In the genomic region with DNA sequence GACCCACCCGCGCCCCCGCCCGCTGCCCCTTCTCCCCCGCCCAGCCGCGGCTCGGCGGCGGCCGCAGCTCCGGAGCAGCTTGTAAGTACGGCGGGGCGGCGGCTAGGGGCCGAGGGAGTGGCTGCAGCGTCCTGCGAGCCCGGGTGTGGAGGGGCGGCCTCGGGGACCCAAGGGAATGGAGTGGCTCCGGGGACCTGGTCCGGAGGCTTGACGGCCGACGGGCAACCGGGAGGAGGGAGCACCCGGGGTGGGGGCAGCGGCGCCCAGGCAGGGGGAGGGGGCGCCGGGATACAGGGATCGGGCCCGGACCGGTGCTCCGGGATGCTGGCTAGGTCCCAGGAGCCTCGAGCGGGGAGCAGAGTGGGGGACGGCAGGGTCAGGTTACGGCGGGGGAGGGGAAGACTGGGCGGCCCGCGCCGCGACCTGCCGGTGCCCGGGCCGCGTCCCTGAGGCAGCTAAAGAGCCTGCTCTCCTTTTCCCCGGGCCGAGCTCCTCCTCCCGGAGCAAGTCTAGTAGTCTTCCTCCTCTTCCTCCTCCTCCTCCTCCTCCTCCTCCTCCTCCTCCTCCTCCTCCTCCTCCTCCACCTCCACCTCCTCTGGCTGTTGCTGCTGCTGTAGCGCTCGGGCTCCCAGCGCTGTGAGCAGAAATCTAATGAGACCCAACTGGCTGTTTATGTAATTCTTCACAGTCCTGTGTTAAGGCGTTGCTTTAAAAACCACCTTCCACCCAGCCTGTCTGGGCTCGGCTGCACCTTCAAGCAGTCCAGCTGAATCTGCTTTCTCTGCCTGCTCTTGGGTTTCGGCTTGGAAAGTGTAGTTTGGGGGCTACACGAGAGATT, we compare ENCODE assay signal across 8 mouse cellular contexts. TPM values are rescaled to one million over a fixed set of nuclear protein-coding genes. Genes with fewer than 3 reads are reported as not detected.
DNase-seq lines count a peak whose midpoint lies in the region; ATAC-seq and TF ChIP-seq lines count a peak whose summit lies in the region.

No protein-coding gene starts in this region.

- H3K27ac ChIP-seq in embryonic facial prominence, embryonic 15.5 days (replicated peaks), result peak overlapping the region; percentile 97
- peak overlapping the region; percentile 99 for H3K27ac ChIP-seq in heart, embryonic 11.5 days (ENCODE audit: low read depth, low read length)
- H3K27ac ChIP-seq in kidney, embryonic 16.5 days (ENCODE audit: low read length), result peak overlapping the region; percentile 99
- peak overlapping the region; percentile 46 for H3K27ac ChIP-seq in liver, embryonic 14.5 days
- peak overlapping the region; percentile 93 for H3K27ac ChIP-seq in testis, adult 2 months (ENCODE audit: control insufficient read depth, insufficient read depth, low read depth, low read length)

- H3K36me3 ChIP-seq in embryonic facial prominence, embryonic 15.5 days, result peaks cover 10% of the 10 kb centered on the region
- peaks cover 9% of the 10 kb centered on the region for H3K36me3 ChIP-seq in heart, embryonic 11.5 days (ENCODE audit: control insufficient read depth, insufficient read depth, low read length)
- peaks cover 11% of the 10 kb centered on the region; the same call in 1 of the 2 replicates for H3K36me3 ChIP-seq in kidney, embryonic 16.5 days (ENCODE audit: insufficient read depth, low read length)
- peaks cover 8% of the 10 kb centered on the region for H3K36me3 ChIP-seq in liver, embryonic 14.5 days (replicated peaks; ENCODE audit: control insufficient read depth, insufficient read depth, low read depth)
- H3K36me3 ChIP-seq in testis, adult 2 months (ENCODE audit: control insufficient read depth, insufficient read depth, low read length), result peaks cover 2% of the 10 kb centered on the region; the same call in 1 of the 2 replicates

- TF ChIP-seq POLR2A in testis, adult 2 months (IDR thresholded peaks at IDR 0.05; ENCODE audit: control insufficient read depth, low read depth, low read length), result no peak

- H3K9ac ChIP-seq in embryonic facial prominence, embryonic 15.5 days, result peak overlapping the region; percentile 86
- peak overlapping the region; percentile 98 for H3K9ac ChIP-seq in heart, embryonic 11.5 days (ENCODE audit: low read depth, low read length)
- H3K9ac ChIP-seq in kidney, embryonic 16.5 days (replicated peaks; ENCODE audit: low read length), result peak overlapping the region; percentile 90
- H3K9ac ChIP-seq in liver, embryonic 14.5 days (replicated peaks), result peak overlapping the region; percentile 80

- peak overlapping the region; percentile 53 for H3K4me2 ChIP-seq in embryonic facial prominence, embryonic 15.5 days (replicated peaks)
- H3K4me2 ChIP-seq in heart, embryonic 11.5 days, result peak overlapping the region; percentile 80
- peak overlapping the region; percentile 58 for H3K4me2 ChIP-seq in kidney, embryonic 16.5 days (replicated peaks; ENCODE audit: low read depth, low read length)
- peak overlapping the region; percentile 69 for H3K4me2 ChIP-seq in liver, embryonic 14.5 days (ENCODE audit: low read depth)

- no peaks in the 10 kb centered on the region for H3K27me3 ChIP-seq in embryonic facial prominence, embryonic 15.5 days
- H3K27me3 ChIP-seq in heart, embryonic 11.5 days (ENCODE audit: control insufficient read depth, insufficient read depth, low read length), result no peaks in the 10 kb centered on the region
- no peaks in the 10 kb centered on the region for H3K27me3 ChIP-seq in kidney, embryonic 16.5 days (ENCODE audit: insufficient read depth, low read length)
- H3K27me3 ChIP-seq in liver, embryonic 14.5 days (ENCODE audit: control insufficient read depth, insufficient read depth, low read length), result no peaks in the 10 kb centered on the region
- H3K27me3 ChIP-seq in testis, adult 2 months (ENCODE audit: control insufficient read depth, insufficient read depth, low read length), result no peaks in the 10 kb centered on the region

- TF ChIP-seq CTCF in liver, embryonic 14.5 days (IDR thresholded peaks at IDR 0.05; ENCODE audit: low read depth), result no peak
- TF ChIP-seq CTCF in testis, adult 2 months (IDR thresholded peaks at IDR 0.05; ENCODE audit: control insufficient read depth, insufficient read depth, insufficient replicate concordance, low read depth, low read length), result no peak

- H3K4me1 ChIP-seq in embryonic facial prominence, embryonic 15.5 days, result peaks cover 12% of the 10 kb centered on the region
- peaks cover 6% of the 10 kb centered on the region; the same call in 1 of the 2 replicates for H3K4me1 ChIP-seq in heart, embryonic 11.5 days (ENCODE audit: control insufficient read depth, insufficient read depth, low read length)
- H3K4me1 ChIP-seq in kidney, embryonic 16.5 days (ENCODE audit: insufficient read depth, low read length), result peaks cover 16% of the 10 kb centered on the region
- H3K4me1 ChIP-seq in liver, embryonic 14.5 days (replicated peaks; ENCODE audit: control insufficient read depth in 2 of 2, insufficient read depth in 2 of 2, low read length in 1 of 2), result peaks cover 5 to 7% of the 10 kb centered on the region in 2 experiments; a peak in 2 of 4 replicates
- peaks cover 8% of the 10 kb centered on the region for H3K4me1 ChIP-seq in testis, adult 2 months (ENCODE audit: control insufficient read depth, insufficient read depth, low read length)

- peak; percentile 35 for ATAC-seq in embryonic facial prominence, embryonic 15.5 days (ENCODE audit: insufficient number of reproducible peaks, low FRiP score, low TSS enrichment, low read depth)
- peak; percentile 28 for ATAC-seq in heart, embryonic 11.5 days (replicated peaks; ENCODE audit: insufficient number of reproducible peaks, low FRiP score, low TSS enrichment)
- peak; percentile 33 for ATAC-seq in kidney, embryonic 16.5 days (ENCODE audit: low FRiP score, low TSS enrichment)
- ATAC-seq in liver, embryonic 14.5 days (ENCODE audit: insufficient read depth), result peak; percentile 45

- H3K4me3 ChIP-seq in embryonic facial prominence, embryonic 15.5 days (replicated peaks), result peak overlapping the region; percentile 97
- peak overlapping the region; percentile 96 for H3K4me3 ChIP-seq in heart, embryonic 11.5 days (ENCODE audit: low read depth, low read length)
- peak overlapping the region; percentile 79 for H3K4me3 ChIP-seq in kidney, embryonic 16.5 days (ENCODE audit: low read length)
- peak overlapping the region; percentile 62 to 85 for H3K4me3 ChIP-seq in liver, embryonic 14.5 days (ENCODE audit: insufficient read depth in 1 of 2, low read depth in 2 of 2, low read length in 2 of 2)
- H3K4me3 ChIP-seq in testis, adult 2 months (ENCODE audit: control insufficient read depth, low read depth, low read length), result peak overlapping the region; percentile 97

- peak; percentile 67 to 68 for DNase-seq in thymus, adult 18-20 months
- DNase-seq in thymus, postnatal 25 days, result no peak
- peak in 2 of 3 experiments; percentile 17 to 38 for DNase-seq in liver, embryonic 14.5 days (ENCODE audit: low read depth in 3 of 3, low spot score in 3 of 3)
- peak; percentile 89 for DNase-seq in neural tube, embryonic 10.5 days (ENCODE audit: extremely low spot score, low spot score)

- H3K9me3 ChIP-seq in embryonic facial prominence, embryonic 15.5 days (replicated peaks), result no peaks in the 10 kb centered on the region
- H3K9me3 ChIP-seq in heart, embryonic 11.5 days (replicated peaks; ENCODE audit: control insufficient read depth, low read length), result no peaks in the 10 kb centered on the region
- no peaks in the 10 kb centered on the region for H3K9me3 ChIP-seq in kidney, embryonic 16.5 days (ENCODE audit: low read length)
- H3K9me3 ChIP-seq in liver, embryonic 14.5 days (ENCODE audit: control insufficient read depth, low read length), result no peaks in the 10 kb centered on the region

- 0% methylated on average over 34 of the region's 61 CpGs for WGBS in embryonic facial prominence, embryonic 15.5 days
- 1% methylated on average over 32 of the region's 61 CpGs for WGBS in heart, embryonic 11.5 days (ENCODE audit: insufficient replicate concordance)
- under 1% methylated on average over 48 of the region's 61 CpGs for WGBS in kidney, embryonic 16.5 days
- WGBS in liver, embryonic 14.5 days (ENCODE audit: insufficient replicate concordance), result under 1% methylated on average over 55 of the region's 61 CpGs

- TF ChIP-seq EP300 in liver, embryonic 14.5 days (IDR thresholded peaks at IDR 0.05; ENCODE audit: low read depth), result no peak

RNA-seq across cellular contexts. Expression of gene Tob1, which starts 0.6 kb away (rescaled TPM):
- polyA plus RNA-seq in embryonic facial prominence, embryonic 15.5 days (2015; fragmentation: Nextera tagmentation; extraction: Ambion mirVana), result 37.8 and 38.1 TPM in 2 replicates
- polyA plus RNA-seq in heart, embryonic 11.5 days (2014; fragmentation: Nextera tagmentation; extraction: Ambion mirVana), result 27.3 and 29.7 TPM in 2 replicates
- polyA plus RNA-seq in kidney, embryonic 16.5 days (2015; fragmentation: Nextera tagmentation; extraction: Ambion mirVana), result 31.9 and 36.1 TPM in 2 replicates
- polyA plus RNA-seq in liver, embryonic 14.5 days (2012; rRNA removed), result 7.5 and 7.8 TPM in 2 replicates
- polyA plus RNA-seq in liver, embryonic 14.5 days (2014; fragmentation: Nextera tagmentation; extraction: Ambion mirVana), result 8.3 and 9.1 TPM in 2 replicates
- polyA plus RNA-seq in testis, adult 2 months (2012; rRNA removed), result 40.5 and 43.2 TPM in 2 replicates

RNA-seq across cellular contexts. Expression of gene Wfikkn2, which starts 33.9 kb away (rescaled TPM):
- 6.5 and 6.8 TPM in 2 replicates for polyA plus RNA-seq in embryonic facial prominence, embryonic 15.5 days (2015; fragmentation: Nextera tagmentation; extraction: Ambion mirVana)
- 1.1 and 1.8 TPM in 2 replicates for polyA plus RNA-seq in heart, embryonic 11.5 days (2014; fragmentation: Nextera tagmentation; extraction: Ambion mirVana)
- 2.2 and 3.1 TPM in 2 replicates for polyA plus RNA-seq in kidney, embryonic 16.5 days (2015; fragmentation: Nextera tagmentation; extraction: Ambion mirVana)
- polyA plus RNA-seq in liver, embryonic 14.5 days (2012; rRNA removed), result 0.12 and 0.23 TPM in 2 replicates
- 0.05 and 0.17 TPM in 2 replicates for polyA plus RNA-seq in liver, embryonic 14.5 days (2014; fragmentation: Nextera tagmentation; extraction: Ambion mirVana)
- polyA plus RNA-seq in testis, adult 2 months (2012; rRNA removed), result 0.55 and 0.59 TPM in 2 replicates

Comparison
In these comparisons a context has a peak if more than half of its experiments do, and no peak if none do; other contexts are left out.
1. H3K27ac ChIP-seq: peak in every context shown above with its lines; median percentile 99 in heart, embryonic 11.5 days; 99 in kidney, embryonic 16.5 days; 97 in embryonic facial prominence, embryonic 15.5 days; 93 in testis, adult 2 months; 46 in liver, embryonic 14.5 days.